Mouse (Mus musculus) C2C12 (cell line): ENCODE data around the gene Btg4. TPM values are rescaled to one million over a fixed set of nuclear protein-coding genes. Genes with fewer than 3 reads are reported as not detected.

Source experiments
- H3K27me3 ChIP-seq: one replicate; pipeline ENCODE4 v1.6.1; 2011; ENCODE audit not compliant: control insufficient read depth, insufficient read depth, insufficient read length
- H3K36me3 ChIP-seq: one replicate; pipeline ENCODE4 v1.6.1; 2011; ENCODE audit not compliant: control insufficient read depth, insufficient read depth
- H3K4me3 ChIP-seq: one replicate; pipeline ENCODE4 v1.5.1; 2011; ENCODE audit warnings: mild to moderate bottlenecking, control low read depth; ENCODE audit not compliant: poor library complexity, insufficient read depth, severe bottlenecking
- H3K79me2 ChIP-seq: one replicate; pipeline ENCODE4 v1.6.1; 2011; ENCODE audit not compliant: control insufficient read depth, insufficient read depth
- H3K79me3 ChIP-seq: one replicate; pipeline ENCODE4 v1.6.1; 2011; ENCODE audit warnings: low read depth, control low read depth
- H3ac ChIP-seq: one replicate; pipeline ENCODE3; 2011; ENCODE audit warnings: low read depth; ENCODE audit not compliant: control insufficient read depth, insufficient read length
- CEBPB ChIP-seq: IDR thresholded peaks from one replicate; pipeline ENCODE4 v1.6.1; 2011; ENCODE audit warnings: low read depth, mild to moderate bottlenecking, control low read depth, moderate library complexity
- CTCF ChIP-seq: IDR thresholded peaks from one replicate; pipeline ENCODE4 v1.5.1; 2011; ENCODE audit not compliant: control insufficient read depth, insufficient read depth, insufficient read length
- FOSL1 ChIP-seq: IDR thresholded peaks from one replicate; pipeline ENCODE4 v1.8.0; 2011; ENCODE audit warnings: mild to moderate bottlenecking, low read length; ENCODE audit not compliant: poor library complexity, insufficient read depth, severe bottlenecking
- MAX ChIP-seq: IDR thresholded peaks from one replicate; pipeline ENCODE4 v1.6.1; 2011; ENCODE audit warnings: mild to moderate bottlenecking, control low read depth
- MYOD1 ChIP-seq: IDR thresholded peaks from one replicate; pipeline ENCODE4 v1.6.1; 2011; ENCODE audit warnings: low read depth; ENCODE audit not compliant: control insufficient read depth, insufficient read length
- MYOG ChIP-seq: IDR thresholded peaks from one replicate; pipeline ENCODE4 v1.6.1; 2011; ENCODE audit not compliant: control insufficient read depth, insufficient read length; ENCODE audit errors: extremely low read depth
- USF1 ChIP-seq: IDR thresholded peaks from one replicate; pipeline ENCODE4 v1.6.1; 2011; ENCODE audit warnings: low read depth, mild to moderate bottlenecking, control low read depth, moderate library complexity
- polyA plus RNA-seq: library from polyadenylated mRNA; unstranded; fragments of >200 nt; fragmentation: generic; extraction: Trizol; gene quantifications from one replicate; pipeline ENCODE4 v1.2.1, GENCODE M21; 2012; ENCODE audit warnings: missing spikeins

Gene Btg4
- polyA plus RNA-seq, 1 experiment: not detected

GRCm38 (mm10) chr9:51026952-51027351 lies 33.7 kb upstream of the Btg4 start:
- Histone ChIP-seq H3K4me3 (no peak overlapping the region), H3K36me3 (no peaks in the 10 kb centered on the region), H3K27me3 (no peaks in the 10 kb centered on the region), H3K79me3 (no peaks in the 10 kb centered on the region), H3ac (no peak overlapping the region), H3K79me2 (no peaks in the 10 kb centered on the region)
- TF ChIP-seq CEBPB (no peak), USF1 (peak; percentile 54)

GRCm38 (mm10) chr9:51030147-51030546 lies 30.6 kb upstream of the Btg4 start:
- H3K79me3 ChIP-seq: no peaks in the 10 kb centered on the region
- H3ac ChIP-seq: no peak overlapping the region
- no peak for TF ChIP-seq FOSL1
- no peak for TF ChIP-seq MAX
- no peak for TF ChIP-seq USF1
- no peak for TF ChIP-seq MYOG
- no peak for TF ChIP-seq CEBPB
- no peak for TF ChIP-seq CTCF
- TF ChIP-seq MYOD1: no peak
- H3K4me3 ChIP-seq: no peak overlapping the region
- no peaks in the 10 kb centered on the region for H3K79me2 ChIP-seq
- no peaks in the 10 kb centered on the region for H3K27me3 ChIP-seq
- no peaks in the 10 kb centered on the region for H3K36me3 ChIP-seq

- TF ChIP-seq MYOD1 (no peak), FOSL1 (no peak), CEBPB (no peak), CTCF (no peak), USF1 (no peak), MAX (no peak), MYOG (no peak)
- no peaks in the 10 kb centered on the region for H3K79me2 ChIP-seq
- no peaks in the 10 kb centered on the region for H3K27me3 ChIP-seq
- no peak overlapping the region for H3K4me3 ChIP-seq
- no peaks in the 10 kb centered on the region for H3K36me3 ChIP-seq
- no peaks in the 10 kb centered on the region for H3K79me3 ChIP-seq
- H3ac ChIP-seq: no peak overlapping the region
Observed at GRCm38 (mm10) chr9:51031603-51032002, 29.1 kb upstream of the Btg4 start.

- H3ac ChIP-seq: no peak overlapping the region
- H3K27me3 ChIP-seq: no peaks in the 10 kb centered on the region
- H3K4me3 ChIP-seq: no peak overlapping the region
- no peaks in the 10 kb centered on the region for H3K79me3 ChIP-seq
- H3K79me2 ChIP-seq: no peaks in the 10 kb centered on the region
- TF ChIP-seq MYOD1 (no peak), FOSL1 (no peak), MYOG (no peak), CEBPB (no peak), CTCF (no peak), USF1 (no peak), MAX (no peak)
- H3K36me3 ChIP-seq: no peaks in the 10 kb centered on the region
Observed at GRCm38 (mm10) chr9:51032291-51032690, 28.4 kb upstream of the Btg4 start.

GRCm38 (mm10) chr9:51032785-51033529 lies 27.7 kb upstream of the Btg4 start:
- no peaks in the 10 kb centered on the region for H3K79me3 ChIP-seq
- TF ChIP-seq MYOD1 (no peak), FOSL1 (no peak), CEBPB (no peak), MYOG (no peak), USF1 (no peak), MAX (no peak), CTCF (no peak)
- H3K36me3 ChIP-seq: no peaks in the 10 kb centered on the region
- H3K79me2 ChIP-seq: no peaks in the 10 kb centered on the region
- no peak overlapping the region for H3ac ChIP-seq
- no peak overlapping the region for H3K4me3 ChIP-seq
- H3K27me3 ChIP-seq: no peaks in the 10 kb centered on the region
